Mouse (Mus musculus): ENCODE measurements around the gene Larp1b.

DNA sequence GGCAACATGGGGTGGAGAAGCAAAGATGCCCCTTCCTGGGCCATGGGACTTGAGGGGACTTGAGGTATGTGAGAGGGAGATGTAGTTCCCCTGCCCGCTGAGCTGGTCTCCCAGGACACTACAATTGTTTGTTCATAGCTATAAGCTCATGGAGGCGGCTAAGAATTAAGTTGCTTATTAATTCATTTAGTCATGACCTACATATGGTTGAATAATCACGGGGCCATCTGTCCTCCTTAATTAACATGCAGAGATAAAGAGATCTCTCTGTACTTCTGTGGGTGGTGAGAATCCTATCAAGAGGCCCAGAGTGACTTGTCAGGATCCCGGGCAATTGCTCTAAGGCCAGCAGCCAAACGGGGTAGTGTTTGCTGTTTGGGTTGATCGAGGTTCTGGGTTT, 98.2 kb downstream of the Larp1b start:
- TF ChIP-seq CTCF (IDR thresholded peaks at IDR 0.05; ENCODE audit: low read depth, low read length) (no peak), TAL1 (conservative IDR thresholded peaks at IDR 0.05; ENCODE audit: low read depth, low read length) (no peak)

Data from G1E (cell line).